Mouse (Mus musculus): ENCODE results near the gene Dbp.
A peak's percentile ranks its signal among the peaks of the same experiment; 100 is the strongest.
"Not testable (repeated sequence)": the region's sequence is repeated elsewhere in the genome, so short reads cannot be mapped to it uniquely, and the experiment has no call there.

Dbp gene

DNA sequence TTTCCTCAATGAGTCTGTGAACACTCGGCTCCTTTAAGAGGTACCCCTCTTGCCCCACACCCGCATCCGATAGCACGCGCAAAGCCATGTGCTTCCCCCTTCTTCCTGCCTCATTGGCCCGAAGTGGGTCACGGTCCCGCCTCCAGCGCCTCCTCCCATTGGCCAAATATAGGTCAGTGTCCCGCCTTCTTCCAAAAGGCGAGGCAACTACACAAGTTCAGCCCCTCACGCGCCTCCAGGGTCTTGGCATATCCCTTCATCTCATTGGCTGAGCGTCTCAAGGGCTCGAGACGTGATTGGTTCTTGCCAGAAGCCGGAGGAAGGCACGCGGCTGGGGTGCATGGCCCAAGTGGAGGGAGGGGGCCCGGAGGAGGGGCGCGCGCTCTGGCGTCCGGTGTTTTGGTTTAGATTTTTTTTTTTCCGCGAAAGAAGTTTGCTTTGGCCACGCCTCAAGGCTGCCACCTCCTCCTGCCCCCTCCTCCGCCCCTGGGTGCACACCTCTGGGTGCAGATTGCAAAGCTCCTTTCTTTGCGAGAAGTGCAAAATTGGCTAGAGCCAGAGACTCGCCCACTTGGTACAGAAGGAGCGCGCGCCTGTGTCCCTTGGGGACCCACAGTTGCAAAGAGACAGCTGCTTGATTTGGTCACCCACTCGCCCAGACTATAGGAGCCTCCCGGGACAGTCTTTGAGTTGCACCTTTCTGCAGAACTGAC is at the start of gene Dbp:
Gene Dbp (plus strand): TSS at position 359 of the 713 bp plus-strand sequence.
- peak; percentile 95 for DNase-seq

DNA sequence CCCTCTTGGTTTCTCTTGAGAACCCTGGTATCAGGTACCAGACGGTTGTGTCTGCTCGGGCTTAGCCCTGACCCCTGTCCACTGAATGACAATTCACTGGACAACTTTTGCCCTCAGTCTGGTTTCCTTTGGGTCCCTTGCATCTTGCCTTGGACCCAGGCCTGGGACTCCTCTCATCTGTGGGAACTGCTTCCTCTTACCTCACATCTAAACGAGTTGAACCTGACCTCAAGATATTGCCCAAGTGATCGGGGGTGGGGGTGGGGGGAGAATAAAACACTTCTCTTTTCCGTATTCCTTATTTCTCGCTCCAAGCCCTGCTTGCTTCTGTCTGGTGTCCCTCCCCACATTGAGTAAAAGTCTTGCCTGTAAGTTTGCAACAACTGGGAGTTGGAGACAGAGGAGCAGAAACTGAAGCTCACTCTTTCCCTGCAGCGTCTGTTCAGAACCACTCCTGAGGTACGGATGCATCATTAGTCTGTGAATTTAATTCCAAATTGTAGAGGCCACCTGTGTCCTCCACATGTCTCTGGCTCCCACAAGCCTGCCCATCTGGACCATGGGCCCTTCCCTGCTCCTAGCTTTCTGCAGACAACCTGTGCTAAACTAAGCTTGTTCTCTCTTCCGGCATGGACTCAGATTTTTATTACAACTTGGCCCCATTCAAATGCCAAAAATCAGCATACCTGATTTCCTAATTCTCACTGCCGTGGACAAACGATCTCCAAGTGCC is 44.0 kb upstream of the Dbp start:
- no peak for DNase-seq

DNA sequence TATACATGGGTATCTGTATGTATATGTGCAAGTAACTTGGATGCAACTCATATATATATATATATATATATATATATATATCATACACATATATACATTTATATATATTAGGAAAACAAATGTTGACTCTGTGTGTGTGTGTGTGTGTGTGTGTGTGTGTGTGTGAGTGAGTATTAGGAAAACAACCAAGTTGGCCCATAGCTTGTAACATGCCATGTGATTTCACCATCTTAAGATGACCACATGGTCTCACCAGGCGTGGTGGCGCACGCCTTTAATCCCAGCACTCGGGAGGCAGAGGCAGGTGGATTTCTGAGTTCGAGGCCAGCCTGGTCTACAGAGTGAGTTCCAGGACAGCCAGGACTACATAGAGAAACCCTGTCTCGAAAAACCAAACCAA is 43.2 kb upstream of the Dbp start:
- DNase-seq = not testable (repeated sequence)

DNA sequence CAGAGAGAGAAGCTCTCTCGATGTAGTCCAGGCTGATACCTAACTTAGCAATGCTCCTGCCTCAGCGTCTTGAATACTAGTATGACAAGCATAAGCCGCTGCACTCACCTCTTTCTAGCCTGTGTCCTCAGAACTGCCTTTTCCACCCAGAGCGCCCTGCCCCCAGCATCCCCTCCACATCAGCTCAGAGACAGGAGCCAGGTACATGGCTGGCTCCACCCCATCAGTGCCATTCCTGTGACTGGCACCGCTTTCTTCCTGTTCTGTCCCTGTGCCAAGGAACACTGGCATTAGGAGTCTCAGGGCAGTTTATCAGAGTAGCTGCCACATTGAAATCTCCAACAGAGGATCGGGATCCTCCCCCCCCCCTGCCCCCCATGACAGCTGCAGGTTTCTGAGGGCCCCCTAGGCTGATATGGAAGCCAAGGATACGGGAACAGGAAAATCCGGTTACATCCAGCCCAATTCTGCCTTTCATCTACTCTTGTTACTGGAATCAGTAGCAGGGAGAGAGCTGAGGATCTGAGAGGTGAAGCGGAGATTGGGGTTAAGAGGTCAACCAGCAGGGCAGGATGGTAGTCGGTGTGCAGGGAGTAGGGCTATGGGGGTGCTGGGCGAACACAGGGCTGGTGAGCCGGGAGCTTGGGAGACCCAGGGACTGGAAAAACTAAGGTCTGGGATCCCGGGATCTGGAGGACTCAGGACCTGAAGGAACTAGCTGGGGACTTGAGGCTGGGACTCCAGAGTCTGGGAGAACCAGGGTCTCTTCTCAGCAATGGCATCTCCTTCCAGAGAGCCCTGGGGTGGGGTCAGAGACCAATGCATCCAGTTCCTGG is 39.4 kb upstream of the Dbp start:
- no peak for DNase-seq

DNA sequence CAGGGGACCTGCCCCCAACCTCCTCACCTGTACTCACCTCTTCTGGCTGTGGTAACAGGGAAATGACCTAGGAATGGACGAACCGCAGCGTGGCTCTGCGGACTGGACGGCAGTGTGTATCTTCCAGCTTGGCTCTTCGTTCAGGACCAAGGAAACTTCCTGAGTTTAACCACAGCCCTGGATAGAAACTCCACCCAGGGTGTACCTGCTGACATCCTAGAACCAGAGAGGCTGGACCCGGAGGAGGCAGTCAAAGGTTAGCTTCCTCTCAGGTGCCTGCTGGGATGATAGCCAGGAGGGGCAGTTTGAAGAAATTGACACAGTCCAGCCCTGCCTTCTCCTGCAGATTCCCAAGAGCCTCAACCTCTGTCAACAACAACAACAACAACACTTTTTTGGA is 38.7 kb upstream of the Dbp start, which contains the start of gene Fut2:
Gene Fut2 (minus strand): TSS at position 234 of the 400 bp plus-strand sequence.
- no peak for DNase-seq

DNA sequence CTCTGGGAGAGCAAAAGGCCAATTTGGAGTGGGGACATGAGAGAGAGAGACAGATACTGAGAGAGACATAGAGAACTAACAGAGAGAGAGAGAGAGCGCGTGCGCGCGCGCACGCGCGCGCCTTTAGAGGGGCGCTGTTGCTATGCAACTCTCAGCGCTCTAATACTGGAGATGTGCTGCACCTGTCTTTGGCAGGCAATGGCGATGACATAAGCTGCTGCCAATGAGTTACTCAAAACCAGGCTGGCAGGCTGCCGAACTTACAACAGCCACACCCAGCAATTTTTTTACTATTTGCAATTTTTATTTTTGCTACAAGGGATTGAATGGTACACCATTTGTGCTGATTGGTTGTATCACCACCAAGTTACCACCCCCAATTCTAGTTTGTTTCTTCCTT is 37.1 kb upstream of the Dbp start:
- no peak for DNase-seq

DNA sequence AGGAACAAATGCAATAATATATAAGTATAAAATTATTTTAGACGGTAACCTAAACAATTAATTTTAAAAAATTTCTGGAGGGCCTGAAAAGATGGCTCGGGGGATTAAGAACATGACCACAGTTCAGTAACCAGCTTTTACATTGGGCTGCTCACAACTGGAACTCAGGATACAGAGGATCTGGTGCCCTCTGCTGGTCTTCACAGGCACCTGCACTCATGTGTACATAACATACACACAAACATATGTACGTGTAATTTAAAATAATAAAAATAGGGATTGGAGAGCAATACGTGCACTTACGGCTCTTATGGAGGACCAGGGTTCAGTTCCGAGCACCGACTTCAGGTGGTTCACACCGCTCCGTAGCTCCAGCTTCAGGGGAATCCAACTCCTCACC is 36.0 kb upstream of the Dbp start:
- DNase-seq = no peak

DNA sequence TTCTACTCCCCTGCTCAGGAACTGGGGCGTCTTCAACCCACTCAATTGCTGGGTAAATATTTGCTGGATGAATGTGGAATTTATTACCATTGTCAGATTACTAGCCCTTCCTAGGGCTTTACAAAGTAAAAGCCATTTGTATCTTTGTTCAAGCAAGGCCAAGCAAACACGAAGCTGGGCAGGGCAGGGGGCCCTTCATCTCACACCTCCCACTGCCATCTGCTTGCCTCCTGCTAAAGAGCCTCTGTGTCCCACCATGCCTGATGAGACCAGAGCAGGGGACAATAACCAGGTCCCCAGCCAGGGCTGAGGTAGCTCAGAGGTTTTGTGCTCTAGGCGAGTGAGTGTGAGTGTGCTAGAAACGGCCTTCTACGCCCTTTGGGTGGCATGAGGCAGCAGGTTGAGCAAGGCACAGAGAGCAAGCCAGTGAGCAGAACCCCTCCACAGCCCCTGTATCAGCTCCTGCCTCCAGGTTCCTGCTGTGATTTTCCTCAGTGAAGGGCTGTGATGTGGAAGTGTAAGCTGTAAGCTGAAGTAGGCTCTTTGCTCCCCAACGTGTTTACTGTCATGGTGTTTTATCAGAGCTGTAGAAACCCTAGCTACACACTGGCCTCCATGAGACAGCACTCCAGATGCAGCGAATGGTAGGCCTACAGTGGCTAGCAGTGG is 27.1 kb upstream of the Dbp start:
- DNase-seq = no peak

DNA sequence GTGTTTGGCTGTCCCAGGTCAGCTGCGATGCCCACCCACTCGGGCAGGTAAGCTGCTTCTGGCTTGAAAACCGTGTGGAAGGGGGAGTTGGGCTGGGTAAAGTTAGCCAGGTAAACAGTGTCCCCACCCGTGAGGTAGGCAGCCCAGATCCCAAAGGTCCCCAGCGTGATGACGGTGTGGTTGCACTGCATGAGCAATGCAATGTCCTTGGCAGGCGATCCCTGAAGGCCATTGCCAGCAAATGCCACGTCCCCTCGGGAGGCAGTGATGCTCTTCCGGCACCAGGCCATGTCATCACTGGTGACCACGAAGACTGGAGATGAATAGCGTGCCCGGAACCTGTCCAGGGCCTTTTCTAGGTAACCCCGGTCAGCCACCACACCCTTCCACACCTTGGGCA is 26.4 kb upstream of the Dbp start:
- no peak for DNase-seq

DNA sequence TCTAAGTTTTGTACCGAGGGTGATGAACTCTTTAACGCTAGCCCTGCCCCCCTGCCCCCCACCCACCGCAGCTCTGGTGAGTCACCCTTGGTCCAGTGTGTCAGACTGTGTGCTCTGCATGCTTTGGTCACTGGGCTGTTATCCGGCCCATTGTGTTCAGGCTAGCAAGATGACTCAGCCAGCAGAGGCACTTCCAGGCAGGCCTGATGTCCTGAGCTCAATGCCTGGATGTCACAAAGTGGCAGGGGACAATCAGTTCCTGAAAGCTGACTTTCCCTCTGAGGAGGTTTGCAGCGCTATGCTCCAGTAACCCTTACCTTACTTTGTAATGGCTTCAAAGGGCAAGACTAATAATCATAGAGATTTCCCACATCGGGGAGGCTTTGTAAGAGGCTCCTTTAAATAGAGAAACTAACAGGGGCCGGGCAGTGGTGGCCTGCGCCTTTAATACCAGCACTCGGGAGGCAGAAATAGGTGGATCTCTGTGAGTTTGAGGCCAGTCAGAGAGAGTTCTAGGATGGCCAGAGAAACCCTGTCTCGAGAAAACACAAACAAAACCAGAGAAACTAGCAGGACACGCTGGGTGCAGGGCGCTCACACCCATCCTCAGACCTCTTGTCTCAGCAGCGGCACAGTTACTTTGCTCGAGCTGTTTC is 24.8 kb upstream of the Dbp start:
- no peak for DNase-seq

DNA sequence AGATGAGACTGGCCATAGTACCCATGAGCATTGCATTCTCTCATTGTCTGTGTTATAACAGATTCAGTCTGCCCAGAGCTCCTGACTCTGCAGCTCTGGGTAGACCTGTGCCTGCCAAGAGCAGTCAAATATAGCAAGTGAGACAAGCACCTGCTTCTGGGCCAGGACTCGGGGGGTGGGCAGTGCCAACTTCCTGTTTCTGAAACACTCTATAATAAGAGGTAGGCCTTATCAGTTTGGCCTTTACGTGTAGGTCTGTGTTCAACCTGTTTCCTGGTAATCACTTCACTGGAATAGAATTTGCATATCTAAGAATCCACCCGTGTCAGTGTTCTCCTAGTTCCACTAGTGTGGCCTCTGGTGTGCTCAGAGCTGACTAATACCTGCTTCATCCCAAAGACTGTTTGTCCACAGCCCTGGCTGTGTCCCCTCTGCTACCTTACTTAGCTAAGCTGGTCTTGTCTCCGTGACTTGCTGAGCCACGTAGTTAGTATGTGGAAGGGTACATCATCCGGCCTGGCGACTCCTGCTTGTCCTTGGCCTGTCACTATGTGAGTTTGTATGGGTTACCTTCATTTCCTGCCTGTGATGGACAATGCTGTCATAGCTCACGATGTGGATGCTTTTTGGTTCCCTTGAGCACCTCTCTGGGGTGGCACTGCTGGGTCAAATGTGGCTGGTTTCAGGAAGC is 23.7 kb upstream of the Dbp start:
- DNase-seq = no peak

DNA sequence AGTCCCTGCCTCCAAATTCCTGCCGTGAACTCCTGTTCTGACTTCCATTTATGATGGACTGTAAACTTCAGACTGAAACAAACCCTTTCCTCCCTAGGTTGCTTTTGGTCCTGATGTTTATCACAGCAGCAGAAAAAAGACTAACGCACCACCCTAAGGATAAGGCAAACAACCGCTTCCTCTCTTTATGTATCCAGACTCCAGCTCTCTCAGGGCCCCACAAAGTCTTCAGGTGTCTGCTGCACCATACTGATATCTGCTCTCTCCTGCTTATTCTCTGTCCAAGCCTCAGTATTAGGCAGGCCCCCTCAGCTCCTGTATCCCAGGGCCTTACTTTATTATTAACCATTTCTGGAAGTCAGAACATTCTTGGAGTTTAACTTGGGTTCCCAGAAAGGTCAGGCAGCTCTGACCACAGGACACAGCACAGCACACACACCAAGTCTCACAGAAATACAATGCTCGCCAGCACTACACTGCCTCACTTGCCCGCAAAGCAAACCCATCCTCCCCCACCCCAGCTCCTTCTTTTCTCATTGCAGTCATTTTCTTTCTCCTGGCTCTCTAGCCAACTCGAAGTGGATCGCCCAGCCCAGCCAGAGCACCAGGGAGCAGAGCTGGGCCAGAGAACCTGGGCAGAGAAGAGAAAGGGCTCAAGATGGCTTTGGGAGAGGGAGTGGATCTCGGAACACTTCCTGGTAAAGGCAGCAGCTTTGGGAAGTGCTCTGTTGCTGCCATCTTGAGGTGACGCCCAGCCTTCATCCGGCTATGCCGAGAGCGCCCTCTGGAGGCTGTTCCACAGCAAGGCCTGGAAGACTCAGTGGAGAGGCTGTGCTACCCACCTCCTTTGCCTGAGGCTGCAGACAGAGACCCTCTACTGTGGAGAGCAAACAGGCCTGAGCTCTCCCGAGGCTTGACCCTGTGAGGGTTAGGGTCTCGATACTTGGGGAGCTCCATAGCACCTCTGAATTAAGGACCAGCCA is 22.5 kb upstream of the Dbp start:
- peak; percentile 88 for DNase-seq

DNA sequence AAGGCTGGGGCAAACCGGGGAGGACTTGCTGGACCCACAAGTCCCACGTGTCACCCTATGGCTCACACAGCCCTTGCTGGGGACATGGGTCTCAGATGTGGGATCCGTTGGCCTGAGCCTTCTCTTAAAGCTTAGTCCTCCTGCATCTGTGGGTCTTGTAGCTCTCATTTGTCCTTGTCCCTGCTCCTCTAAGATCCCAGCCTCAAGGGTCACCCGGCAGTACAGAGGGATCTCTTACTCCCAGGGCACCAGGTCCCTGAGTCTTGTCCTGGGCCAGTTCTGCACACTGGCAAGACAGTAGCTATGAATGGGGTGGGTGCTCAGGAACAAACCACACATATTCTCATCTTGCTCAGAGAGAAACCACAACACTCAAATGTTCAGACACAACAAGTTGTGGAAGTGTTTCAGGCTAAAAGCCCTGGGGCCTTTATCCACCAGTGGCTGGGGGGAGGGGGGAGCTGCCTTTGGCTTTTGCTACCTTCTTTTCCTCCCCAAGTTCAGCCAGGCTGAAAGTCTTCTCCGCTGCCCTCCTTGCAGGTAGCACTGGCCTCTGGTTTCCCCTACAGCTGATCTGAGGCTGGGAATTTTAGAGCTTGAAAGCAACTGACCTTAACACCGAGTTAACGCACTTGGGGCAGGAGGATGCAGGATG is 21.4 kb upstream of the Dbp start, which contains the start of gene Ntn5:
Gene Ntn5 (plus strand): TSS at position 627 of the 655 bp plus-strand sequence.
- DNase-seq = no peak

DNA sequence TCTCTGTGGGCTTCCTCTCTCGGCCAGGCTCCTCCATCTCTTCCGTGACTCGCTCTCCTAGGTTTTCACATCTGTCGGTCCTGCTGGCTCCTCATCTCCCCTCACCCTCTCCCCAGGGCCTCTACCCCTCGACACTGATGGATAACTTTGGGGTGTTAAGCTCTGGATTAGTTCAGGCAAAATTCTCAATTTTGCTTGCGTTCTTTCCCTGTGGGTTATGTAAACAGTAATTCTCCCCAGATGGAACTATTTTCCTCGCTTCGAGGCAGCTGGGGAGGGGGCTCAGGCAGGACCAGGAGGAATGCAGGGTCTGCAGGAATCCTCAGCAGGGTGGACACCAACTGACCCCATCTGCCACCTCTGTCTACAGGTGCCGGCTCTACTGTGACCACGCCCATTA is 19.1 kb upstream of the Dbp start:
- no peak for DNase-seq

DNA sequence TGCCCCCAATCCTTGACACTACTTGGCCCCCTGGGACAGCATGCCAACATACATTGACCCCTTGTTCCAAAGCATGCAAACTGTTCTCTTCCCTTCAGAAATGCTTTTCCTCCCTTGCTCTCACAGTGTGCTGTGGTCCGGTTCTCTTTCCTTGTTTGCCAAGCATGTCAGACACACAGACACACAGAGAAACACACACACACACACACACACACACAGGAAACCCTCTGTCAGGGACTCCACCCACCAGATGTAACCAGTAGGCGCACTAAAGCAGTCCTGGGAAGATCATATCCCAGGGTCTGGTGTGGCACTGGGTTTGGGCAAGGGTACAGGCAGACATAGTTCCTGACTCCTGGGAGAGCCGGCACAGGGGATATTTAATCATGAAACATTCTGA is 18.0 kb upstream of the Dbp start:
- no peak for DNase-seq

DNA sequence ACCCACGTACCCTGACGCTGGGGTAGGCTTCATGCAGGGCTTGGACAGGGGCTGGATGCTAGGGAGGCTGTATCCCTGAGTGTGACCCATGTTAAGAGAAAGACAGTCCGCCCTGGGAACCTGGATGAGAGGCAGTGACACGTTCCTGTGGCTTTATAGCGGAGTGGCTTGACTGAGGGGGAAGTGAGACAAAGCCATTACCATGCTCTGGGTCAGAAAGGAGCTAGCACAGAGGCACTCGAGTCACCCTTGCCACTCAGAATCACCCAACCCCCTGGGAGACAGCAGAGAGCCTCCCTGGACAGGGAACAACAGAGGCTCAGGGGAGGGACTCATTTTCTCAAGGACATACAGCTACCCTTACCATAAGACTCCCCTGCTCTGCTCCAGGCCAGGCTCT is 15.8 kb upstream of the Dbp start:
- DNase-seq = no peak

DNA sequence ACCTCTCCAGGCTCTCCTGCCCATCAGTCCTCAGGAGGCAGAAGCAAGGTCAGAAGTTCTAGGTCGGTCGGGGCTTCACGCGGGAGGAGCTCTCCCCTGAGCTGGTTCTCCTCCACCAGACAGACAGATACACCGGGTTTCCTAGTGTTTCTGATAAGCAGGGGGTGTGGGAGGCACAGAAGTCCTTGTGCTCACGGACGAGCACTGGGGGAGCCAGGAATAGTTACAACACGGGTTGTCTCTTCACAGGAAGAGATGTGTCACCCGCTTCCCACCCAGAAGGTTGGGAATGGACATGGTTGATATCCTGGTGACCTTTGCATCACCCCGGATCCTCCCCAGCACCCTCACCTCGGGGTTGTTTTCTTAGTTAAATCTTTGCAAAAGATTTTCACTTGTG is 15.1 kb upstream of the Dbp start:
- no peak for DNase-seq

DNA sequence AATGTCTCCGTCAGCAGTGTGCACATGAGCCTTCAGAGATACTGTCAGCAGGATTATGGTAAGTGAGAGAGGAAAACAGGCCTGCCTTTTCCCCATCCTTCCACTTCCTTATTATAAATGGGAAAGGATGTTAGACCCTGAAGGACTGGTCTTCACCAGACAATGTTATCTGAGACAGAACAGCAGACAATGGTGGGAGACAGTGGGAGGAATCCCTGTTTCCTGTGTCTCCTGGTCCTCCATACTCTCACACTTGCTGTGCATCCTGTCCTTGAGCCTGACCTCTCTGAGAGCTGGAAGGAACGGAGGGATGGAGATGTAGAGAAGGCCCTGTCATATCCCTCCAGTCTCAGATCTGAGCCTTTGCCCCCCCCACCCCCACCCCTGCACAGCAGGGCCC is 12.5 kb upstream of the Dbp start:
- DNase-seq = no peak

DNA sequence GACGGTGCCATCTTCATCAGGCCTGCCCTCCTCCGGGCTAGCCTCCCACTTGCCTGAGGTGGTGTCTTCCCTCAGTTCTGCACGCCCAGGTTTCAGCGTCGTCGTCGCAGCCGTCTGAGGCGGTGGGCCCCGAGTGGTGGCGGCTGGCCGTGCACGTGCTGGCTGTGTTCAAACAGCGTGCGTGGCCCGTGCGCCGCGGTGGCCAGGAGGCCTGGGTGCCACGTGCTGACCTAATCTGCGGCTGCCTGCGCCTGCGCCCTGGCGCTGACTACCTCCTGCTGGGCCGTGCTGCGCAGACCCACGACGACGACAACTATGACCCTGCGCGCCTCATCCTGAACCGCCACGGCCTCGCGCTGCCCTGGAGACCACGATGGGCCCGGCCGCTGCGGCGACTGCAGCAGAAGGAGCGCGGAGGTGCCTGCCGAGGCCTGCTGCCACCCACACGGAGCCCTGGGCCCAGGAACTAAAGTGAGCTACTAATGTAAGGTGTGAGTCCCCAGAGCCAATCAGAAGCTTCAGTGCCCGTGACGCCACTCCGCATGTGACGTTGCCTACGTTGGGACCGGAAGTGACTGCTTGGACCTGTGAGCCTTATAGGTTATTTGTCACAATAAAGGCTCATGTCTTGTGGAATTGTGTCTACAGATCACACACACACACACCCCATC is 10.8 kb upstream of the Dbp start, which contains the start of gene Sec1:
Gene Sec1 (minus strand): TSS at position 482 of the 671 bp plus-strand sequence.
- no peak for DNase-seq

Data from liver (tissue).